Mouse (Mus musculus) kidney, postnatal 14 days (tissue): ENCODE measurements around the gene N4bp1.

Experiments
- DNase-seq: peaks from one replicate; pipeline ENCODE4 v3.0.0; 2022; ENCODE audit warnings: mixed read lengths

Gene N4bp1

DNA sequence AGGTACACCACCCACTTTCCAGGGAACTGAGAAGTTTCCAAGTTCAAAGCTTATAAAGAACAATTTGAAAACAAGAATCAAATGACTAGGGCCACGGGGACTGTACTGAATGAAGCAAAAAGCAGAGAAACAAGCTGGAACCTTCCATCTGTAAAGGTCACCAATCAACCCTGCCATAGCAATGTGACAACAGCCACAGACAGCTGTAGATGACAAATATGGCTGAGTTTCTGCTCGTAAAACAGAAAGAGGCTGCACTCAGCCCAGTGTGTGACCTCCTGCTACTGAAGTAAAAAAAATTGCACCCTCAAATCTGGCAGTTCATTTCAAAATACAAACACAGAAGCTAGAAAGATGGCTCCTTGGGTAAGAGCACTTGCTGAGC lies 31.1 kb downstream of the N4bp1 start:
- peak; percentile 27 for DNase-seq

DNA sequence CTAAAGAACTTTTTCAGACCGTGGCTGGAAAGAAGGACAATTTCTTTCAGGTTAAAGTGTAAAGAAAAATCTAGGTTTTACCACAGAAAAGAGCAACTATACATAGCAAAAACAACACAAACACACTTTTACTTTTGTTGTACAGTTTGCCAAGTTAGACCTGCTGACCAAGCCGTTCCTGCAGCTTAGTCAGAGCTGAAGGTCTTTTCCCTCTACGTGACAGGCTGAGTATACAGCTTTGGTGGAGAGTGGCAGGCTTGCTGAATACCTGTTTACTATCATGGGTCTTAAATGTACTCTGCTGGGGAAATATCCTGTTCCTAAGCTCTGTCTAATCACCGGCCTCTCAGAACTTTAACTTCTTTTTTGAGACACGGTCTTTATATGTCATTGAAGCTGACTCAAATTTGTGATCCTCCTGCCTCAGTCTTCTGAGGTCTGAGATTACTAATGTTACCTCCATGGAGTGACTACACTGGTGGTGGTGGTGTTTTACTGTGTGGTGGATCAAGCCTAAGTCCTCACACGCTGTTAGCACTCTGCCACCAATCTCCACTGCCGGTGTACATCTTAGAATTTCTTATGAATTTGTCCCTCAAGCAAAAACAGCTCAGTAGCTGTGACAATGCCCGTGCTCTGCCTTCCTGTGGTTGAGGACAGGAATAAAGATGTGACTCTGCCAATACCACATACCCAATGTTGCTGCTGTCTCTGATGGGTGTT lies 31.6 kb downstream of the N4bp1 start:
- DNase-seq, result no peak

DNA sequence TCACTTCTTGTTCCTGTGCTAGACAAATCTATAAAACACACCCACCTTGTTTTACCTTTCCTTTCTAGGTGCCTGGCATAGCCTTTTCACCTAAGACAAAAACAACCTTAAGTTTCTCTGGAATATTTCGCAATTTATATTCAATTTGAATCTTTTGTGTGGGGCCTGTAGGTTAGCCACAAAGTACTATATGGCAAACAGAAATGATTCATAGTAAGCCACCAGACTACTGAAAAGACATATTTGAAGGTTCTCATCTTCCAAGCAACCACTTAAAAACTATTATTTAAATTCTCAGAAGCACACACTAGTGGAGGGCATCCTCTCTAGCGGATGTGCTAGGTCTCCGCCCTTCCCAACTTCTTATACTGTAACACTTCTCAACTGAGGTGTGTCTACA lies 32.6 kb downstream of the N4bp1 start:
- DNase-seq, result no peak

DNA sequence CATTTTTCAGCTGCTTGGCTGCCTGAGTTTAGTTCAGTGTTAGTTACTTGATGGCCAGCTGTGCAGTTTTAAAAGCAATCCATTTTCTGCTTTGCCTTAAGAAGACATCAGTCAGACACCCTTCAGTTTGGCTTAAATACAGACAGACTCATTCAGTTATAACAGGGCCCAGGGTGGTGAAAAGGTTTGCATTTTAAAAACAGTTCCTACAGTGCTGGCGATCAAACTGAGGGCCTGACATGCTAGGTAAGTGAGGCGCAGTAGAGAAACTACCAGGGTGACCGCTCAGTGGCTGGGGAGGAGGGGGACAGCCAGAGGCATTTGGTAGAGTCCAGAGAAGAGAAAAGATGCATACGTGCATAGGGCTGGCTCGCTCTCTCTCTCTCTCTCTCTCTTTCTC lies 36.2 kb downstream of the N4bp1 start:
- DNase-seq, result no peak

DNA sequence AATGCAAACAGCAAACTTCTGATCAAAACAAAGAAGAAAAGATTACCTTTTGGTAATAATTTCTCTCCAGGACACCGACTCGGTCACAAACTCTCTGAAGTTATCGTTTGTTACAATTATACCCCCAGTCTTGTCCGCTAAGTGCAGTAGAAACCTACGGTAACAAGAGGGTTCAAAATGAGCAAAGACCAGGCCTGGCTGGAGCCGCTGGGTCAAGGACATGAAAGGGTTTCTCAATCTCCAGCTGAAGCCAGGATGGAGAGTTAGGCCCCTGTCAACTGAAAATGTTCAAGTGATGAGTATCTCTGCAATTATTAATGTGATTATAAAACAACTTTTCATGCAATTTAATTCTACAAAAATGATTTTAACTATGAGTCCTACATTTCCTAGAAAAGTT lies 36.7 kb downstream of the N4bp1 start:
- DNase-seq, result no peak

DNA sequence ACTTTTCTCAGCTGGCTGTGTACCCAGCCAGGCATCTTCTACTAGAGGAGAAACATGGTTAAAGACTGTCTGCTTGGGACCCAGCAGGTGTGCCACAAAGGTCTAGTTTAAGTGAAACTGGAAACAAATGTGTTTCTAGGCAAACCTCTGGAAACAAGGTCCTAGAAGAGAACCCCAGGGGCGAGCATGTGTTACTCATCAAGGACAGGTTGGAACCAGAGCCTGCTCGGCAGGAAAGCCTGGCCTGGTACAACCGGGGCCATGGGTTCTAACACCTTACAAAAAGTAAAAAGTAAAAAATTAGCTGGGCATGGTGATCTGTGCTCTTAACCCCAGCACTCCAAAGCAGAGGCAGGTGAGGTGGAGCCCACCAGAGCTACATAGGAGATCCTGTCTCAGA lies 38.0 kb downstream of the N4bp1 start:
- DNase-seq, result no peak

DNA sequence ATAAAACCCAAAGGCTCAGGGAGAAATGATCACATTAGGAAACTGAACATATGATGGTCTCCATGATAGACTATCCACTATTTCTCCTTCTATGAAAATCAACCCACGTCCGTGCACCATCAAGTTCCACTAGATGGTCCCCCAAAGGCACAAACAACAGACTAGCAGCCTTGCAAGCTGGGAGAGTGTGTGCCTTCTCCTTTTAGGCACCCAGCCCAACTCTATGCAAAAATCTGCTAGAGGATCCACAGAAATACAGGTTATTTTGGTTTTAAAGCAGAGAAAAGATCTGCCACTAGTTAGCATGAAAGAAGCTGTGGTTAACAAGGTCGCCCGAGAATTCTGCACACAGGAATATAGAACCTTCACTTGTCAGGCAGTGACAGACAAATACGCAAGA lies 39.2 kb downstream of the N4bp1 start:
- DNase-seq, result no peak

DNA sequence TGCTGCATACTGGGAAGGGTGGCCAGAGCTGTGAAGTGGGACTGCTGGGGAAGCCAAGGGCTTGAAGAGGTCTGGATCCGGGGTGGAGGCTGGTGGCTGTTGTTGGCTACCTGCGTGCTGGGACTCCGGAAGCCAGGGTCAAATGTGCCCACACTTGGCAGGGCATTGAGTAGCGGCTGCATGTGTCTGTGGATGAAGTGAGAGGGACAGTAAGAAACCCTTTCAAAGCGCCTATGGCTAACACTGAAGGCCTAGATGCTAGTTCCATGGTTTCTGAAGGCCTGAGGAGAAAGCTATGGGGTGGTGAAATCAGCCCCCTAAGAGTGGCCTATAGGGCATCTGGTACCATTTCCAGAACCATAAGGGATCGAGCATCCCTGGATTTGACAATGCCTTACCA lies 40.2 kb downstream of the N4bp1 start:
- no peak for DNase-seq

DNA sequence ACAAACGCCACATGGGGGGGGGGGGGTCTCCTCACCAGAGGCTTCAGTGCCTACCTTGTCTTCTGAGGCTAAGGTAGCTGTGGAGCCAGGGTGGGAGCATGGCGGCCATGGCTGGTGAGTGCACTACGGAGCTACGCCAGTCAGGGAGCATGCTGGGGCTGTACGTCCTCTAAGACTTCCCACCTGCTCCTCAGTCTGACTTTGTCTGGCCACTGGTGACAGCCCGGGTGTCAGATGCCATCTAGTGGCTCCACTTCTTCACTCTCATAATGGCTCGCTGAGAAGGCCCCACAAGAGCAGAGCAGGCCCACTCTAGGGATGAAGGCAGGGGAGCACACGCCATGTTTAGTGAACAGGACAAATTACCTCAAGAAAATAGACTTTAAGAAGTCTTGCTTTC lies 41.2 kb downstream of the N4bp1 start:
- DNase-seq, result peak; percentile 61

- DNase-seq, result no peak
These were observed 43.3 kb downstream of the N4bp1 start for GRCm38 (mm10) chr8:86841556-86842309.

DNA sequence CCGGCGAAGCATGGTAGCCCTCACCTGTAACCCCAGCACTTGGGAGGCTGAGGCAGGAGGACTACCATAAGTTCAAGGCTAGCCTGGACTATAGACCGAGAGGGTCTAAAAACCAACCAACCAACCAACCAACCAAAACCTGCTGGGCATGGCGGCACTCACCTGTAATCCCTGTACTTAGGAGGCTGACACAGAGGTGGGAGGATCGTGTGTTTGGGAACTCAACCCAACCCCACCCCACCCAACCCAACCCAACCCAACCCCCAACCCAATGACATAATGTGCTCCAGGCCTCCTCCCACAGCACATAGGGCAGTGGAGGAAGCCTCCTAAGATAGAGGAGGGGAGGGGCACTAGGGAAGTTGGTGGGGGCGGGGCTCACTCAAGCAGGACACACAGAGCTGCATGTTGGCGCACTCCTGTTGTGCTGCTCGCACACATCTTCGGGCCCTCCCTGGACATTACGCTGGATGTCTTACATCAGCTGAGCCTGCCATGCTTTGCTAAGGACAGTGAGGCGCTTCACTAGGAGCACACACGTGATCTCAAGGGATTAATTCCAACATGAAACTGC lies 44.9 kb downstream of the N4bp1 start:
- no peak for DNase-seq

- DNase-seq, result no peak
These were observed 46.2 kb downstream of the N4bp1 start for GRCm38 (mm10) chr8:86838707-86839438.

DNA sequence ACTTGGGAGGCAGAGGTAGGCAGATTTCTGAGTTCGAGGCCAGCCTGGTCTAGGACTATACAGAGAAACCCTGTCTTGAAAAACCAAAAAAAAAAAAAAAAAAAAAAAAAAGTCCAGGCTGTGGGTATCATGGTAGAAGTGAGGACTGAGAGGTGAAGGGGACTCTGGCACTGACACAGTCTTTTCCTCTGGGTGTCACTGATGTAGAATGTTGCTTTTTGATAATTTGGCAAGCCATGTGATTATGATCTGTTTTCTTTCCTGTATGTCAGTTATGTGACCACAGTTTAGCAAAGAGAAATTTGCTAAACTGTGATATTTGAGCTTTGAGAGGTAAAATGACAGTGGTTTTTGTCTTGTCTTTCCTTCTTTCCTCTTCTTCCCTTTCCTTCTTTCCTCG lies 47.8 kb downstream of the N4bp1 start:
- DNase-seq, result no peak

DNA sequence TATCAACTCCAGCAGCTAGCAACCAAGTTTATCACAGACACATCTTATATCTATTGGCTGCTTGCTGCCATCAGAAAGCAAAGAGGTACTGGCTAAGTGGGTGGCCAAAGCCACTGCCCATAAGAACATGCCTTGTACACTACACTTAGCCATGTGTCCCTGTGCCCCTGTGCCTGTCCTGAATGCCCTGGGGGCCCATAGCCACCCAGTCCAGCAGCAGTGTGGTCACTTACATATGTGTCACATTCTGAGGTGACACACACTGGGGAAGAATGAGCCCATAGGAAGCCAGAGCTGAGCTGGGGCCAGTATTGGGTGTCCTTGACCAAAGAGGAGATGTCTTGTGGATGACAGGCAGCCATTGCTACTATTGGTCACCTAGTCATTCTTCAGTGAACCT lies 49.2 kb downstream of the N4bp1 start:
- no peak for DNase-seq

- no peak for DNase-seq
These were observed 50.4 kb downstream of the N4bp1 start for GRCm38 (mm10) chr8:86834496-86835260.

DNA sequence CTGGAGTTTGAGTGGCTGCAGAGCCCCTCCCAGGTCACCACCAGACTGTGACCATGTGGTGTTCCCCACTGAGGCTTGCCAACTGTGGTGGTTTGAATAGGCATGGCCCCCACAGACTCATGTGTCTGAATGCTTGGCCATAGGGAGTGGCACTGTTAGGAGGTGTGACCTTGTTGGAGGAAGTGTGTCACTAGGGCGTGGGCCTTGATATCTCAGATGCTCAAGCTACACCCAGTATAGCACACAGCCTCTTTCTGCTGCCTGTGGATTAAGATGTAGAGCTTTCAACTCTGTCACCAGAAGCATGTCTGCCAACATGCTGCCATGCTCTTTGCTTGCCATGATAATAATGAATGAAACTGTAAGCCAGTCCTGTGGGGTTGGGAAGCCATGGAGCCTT lies 51.1 kb downstream of the N4bp1 start:
- DNase-seq, result no peak

GRCm38 (mm10) chr8:86828925-86829324 lies 56.1 kb downstream of the N4bp1 start:
- DNase-seq, result no peak

GRCm38 (mm10) chr8:86827199-86827598 lies 57.9 kb downstream of the N4bp1 start:
- DNase-seq, result no peak

DNA sequence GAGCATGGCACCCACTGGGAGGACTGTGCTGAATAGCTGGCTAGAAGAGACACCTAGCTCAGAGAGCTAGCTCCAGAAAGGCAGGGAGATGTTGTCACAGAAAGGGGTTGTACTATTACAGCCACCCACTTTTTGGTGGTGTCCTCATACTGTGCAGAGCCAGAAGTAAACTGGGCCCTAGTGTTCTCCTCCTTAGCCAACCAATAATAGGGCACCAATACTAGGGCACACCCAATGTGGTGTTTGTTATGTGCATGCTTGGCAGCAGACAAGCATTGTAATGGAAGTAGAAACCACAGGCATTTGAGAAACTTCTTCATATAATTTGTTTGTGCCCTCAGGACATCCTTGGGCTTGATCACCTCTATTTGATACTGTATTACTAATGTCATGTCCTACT lies 58.5 kb downstream of the N4bp1 start:
- DNase-seq, result no peak

GRCm38 (mm10) chr8:86825674-86826448 lies 59.2 kb downstream of the N4bp1 start:
- no peak for DNase-seq

DNA sequence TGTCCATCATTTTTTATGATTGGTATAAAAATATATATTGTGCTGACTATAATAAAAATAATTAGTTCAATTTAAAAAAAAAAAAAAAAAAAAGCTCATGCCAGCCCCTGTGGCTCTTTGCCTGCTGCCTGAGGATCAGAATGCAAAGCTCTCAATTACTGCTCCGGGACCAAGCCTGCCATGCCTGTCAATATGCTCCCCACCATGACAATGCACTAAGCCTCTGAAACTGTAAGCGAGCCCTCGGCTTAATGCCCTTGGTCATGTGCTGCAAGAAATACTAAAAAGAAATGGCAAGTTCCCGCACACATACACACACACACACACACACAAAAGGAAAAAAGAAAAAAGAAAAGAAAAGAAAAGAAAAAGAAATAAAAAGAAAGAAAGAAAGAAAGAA lies 60.3 kb downstream of the N4bp1 start:
- DNase-seq, result no peak

DNA sequence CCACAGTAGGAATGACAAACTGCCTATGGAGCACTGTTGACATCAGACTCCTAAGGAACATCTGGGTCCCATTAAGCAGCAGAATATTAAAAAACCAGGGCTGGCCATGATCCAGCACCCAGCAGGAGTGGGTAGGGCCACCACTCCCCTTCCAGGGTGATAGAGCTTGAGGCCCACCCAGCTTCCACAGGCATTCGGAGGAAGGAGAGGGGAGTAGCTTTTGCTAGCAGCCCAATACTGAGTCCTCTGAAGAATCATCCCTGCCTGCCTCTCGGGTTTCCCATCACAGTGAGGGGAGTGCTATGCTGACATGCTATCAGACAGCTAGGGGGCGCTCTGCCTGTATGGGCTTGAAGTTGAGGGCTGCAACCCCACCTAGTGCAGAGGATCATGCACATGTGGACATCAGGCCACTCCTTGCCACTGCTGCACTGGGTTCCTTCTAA lies 64.3 kb downstream of the N4bp1 start:
- DNase-seq, result peak; percentile 33
